Comparison of ENCODE assay signal across 10 mouse cellular contexts in genomic region chr17:74265636-74266035, GRCm38 (mm10). TPM values are rescaled to one million over a fixed set of nuclear protein-coding genes. Genes with fewer than 3 reads are reported as not detected.
A peak's percentile ranks its signal among the peaks of the same experiment; 100 is the strongest.
DNase-seq lines count a peak whose midpoint lies in the region; ATAC-seq and TF ChIP-seq lines count a peak whose summit lies in the region.
"Had no signal": no experiment of that assay in that cellular context is flagged by ENCODE, and none has a peak within 500 bp of the region (broad histone marks: within the 10 kb centered on the region; RNA-seq: fewer than 3 reads in every experiment).

No protein-coding gene starts in this region.

- TF ChIP-seq CTCF in heart, adult 2 months (IDR thresholded peaks at IDR 0.05) = no peak
- no peak for TF ChIP-seq CTCF in liver, postnatal 0 days (IDR thresholded peaks at IDR 0.05; ENCODE audit: low read depth)

- H3K9me3 ChIP-seq in heart, embryonic 14.5 days (ENCODE audit: control insufficient read depth, low read length) = no peaks in the 10 kb centered on the region
- peaks cover 5% of the 10 kb centered on the region for H3K9me3 ChIP-seq in liver, embryonic 11.5 days (ENCODE audit: control insufficient read depth, low read length)
- 0 out of 2 replicates have a peak, but pooled peaks cover 5% of the 10 kb centered on the region for H3K9me3 ChIP-seq in liver, postnatal 0 days (ENCODE audit: low read length)
- H3K9me3 ChIP-seq in intestine, embryonic 15.5 days = no peaks in the 10 kb centered on the region
- no peaks in the 10 kb centered on the region for H3K9me3 ChIP-seq in midbrain, embryonic 13.5 days
- H3K9me3 ChIP-seq: lung, embryonic 15.5 days had no signal

- H3K4me2 ChIP-seq in heart, embryonic 14.5 days (ENCODE audit: low read length) = peak overlapping the region; percentile 36; the same call in 1 of the 2 replicates
- H3K4me2 ChIP-seq in liver, embryonic 11.5 days = no peak overlapping the region
- no peak overlapping the region for H3K4me2 ChIP-seq in liver, postnatal 0 days (ENCODE audit: low read depth, low read length)
- H3K4me2 ChIP-seq in intestine, embryonic 15.5 days (replicated peaks) = no peak overlapping the region
- no peak overlapping the region for H3K4me2 ChIP-seq in midbrain, embryonic 13.5 days (replicated peaks)
- H3K4me2 ChIP-seq: lung, embryonic 15.5 days had no signal

- no peak for ATAC-seq in heart, embryonic 14.5 days (ENCODE audit: insufficient number of reproducible peaks, insufficient read depth, low FRiP score, low read depth)
- no peak for ATAC-seq in liver, embryonic 11.5 days (replicated peaks; ENCODE audit: low FRiP score)
- ATAC-seq in liver, postnatal 0 days = no peak
- ATAC-seq in intestine, embryonic 15.5 days = no peak
- ATAC-seq in midbrain, embryonic 13.5 days = no peak

- TF ChIP-seq EP300 in heart, adult 2 months (IDR thresholded peaks at IDR 0.05; ENCODE audit: insufficient read depth, low read depth, low read length) = no peak
- no peak for TF ChIP-seq EP300 in liver, postnatal 0 days (IDR thresholded peaks at IDR 0.05; ENCODE audit: low read depth)

- no peak for TF ChIP-seq POLR2A in heart, adult 2 months (IDR thresholded peaks at IDR 0.05; ENCODE audit: insufficient read depth, low read depth, low read length)

- H3K4me3 ChIP-seq in heart, embryonic 14.5 days (ENCODE audit: control insufficient read depth in 1 of 2, insufficient read depth in 1 of 2, low read depth in 1 of 2, low read length in 2 of 2) = no peak overlapping the region
- H3K4me3 ChIP-seq in heart, adult 2 months = no peak overlapping the region
- H3K4me3 ChIP-seq in liver, embryonic 11.5 days (ENCODE audit: low read depth, low read length) = no peak overlapping the region
- no peak overlapping the region for H3K4me3 ChIP-seq in liver, postnatal 0 days (ENCODE audit: low read depth, low read length)
- no peak overlapping the region for H3K4me3 ChIP-seq in intestine, embryonic 15.5 days (replicated peaks)
- H3K4me3 ChIP-seq in midbrain, embryonic 13.5 days (replicated peaks) = no peak overlapping the region
- H3K4me3 ChIP-seq: lung, embryonic 15.5 days had no signal

- peaks cover 8 to 31% of the 10 kb centered on the region in 2 experiments for H3K4me1 ChIP-seq in heart, embryonic 14.5 days (ENCODE audit: control insufficient read depth in 2 of 2, insufficient read depth in 2 of 2, low read length in 2 of 2)
- H3K4me1 ChIP-seq in heart, adult 2 months (ENCODE audit: control insufficient read depth, insufficient read depth, low read length) = peaks cover 13% of the 10 kb centered on the region
- H3K4me1 ChIP-seq in liver, embryonic 11.5 days (replicated peaks; ENCODE audit: control insufficient read depth, insufficient read depth, low read length) = peaks cover 32% of the 10 kb centered on the region
- peaks cover 42% of the 10 kb centered on the region for H3K4me1 ChIP-seq in liver, postnatal 0 days (ENCODE audit: insufficient read depth)
- peaks cover 17% of the 10 kb centered on the region for H3K4me1 ChIP-seq in intestine, embryonic 15.5 days (replicated peaks)
- peaks cover 36% of the 10 kb centered on the region for H3K4me1 ChIP-seq in midbrain, embryonic 13.5 days (replicated peaks)

- no peak for DNase-seq in heart, adult 2 months
- no peak for DNase-seq in liver, embryonic 11.5 days (ENCODE audit: low spot score)
- no peak for DNase-seq in liver, postnatal 0 days
- DNase-seq in left cerebral cortex, adult 18-20 months (ENCODE audit: low spot score in 2 of 2) = no peak
- DNase-seq: adrenal gland, postnatal 10 days; kidney, postnatal 14 days had no signal

- peak overlapping the region in 1 of 2 experiments; percentile 70; a peak in 1 of 4 replicates for H3K27ac ChIP-seq in heart, embryonic 14.5 days (replicated peaks in 1 of 2; ENCODE audit: control insufficient read depth in 1 of 2, insufficient read depth in 1 of 2, low read depth in 2 of 2, low read length in 2 of 2)
- no peak overlapping the region for H3K27ac ChIP-seq in heart, adult 2 months
- 0 out of 2 replicates have a peak overlapping the region, but pooled peaks have one; percentile 11 for H3K27ac ChIP-seq in liver, embryonic 11.5 days (ENCODE audit: low read depth, low read length)
- no peak overlapping the region; the same call in 1 of the 2 replicates for H3K27ac ChIP-seq in liver, postnatal 0 days (ENCODE audit: low read depth)
- 0 out of 2 replicates have a peak overlapping the region, but pooled peaks have one; percentile 54 for H3K27ac ChIP-seq in intestine, embryonic 15.5 days
- peak overlapping the region; percentile 69 for H3K27ac ChIP-seq in midbrain, embryonic 13.5 days

- peak overlapping the region; percentile 53 for H3K9ac ChIP-seq in heart, embryonic 14.5 days (ENCODE audit: low read length)
- H3K9ac ChIP-seq in heart, adult 2 months (ENCODE audit: low read depth, low read length) = no peak overlapping the region
- H3K9ac ChIP-seq in liver, embryonic 11.5 days (ENCODE audit: low read depth, low read length) = no peak overlapping the region
- no peak overlapping the region; the same call in 1 of the 2 replicates for H3K9ac ChIP-seq in liver, postnatal 0 days (replicated peaks)
- H3K9ac ChIP-seq in intestine, embryonic 15.5 days = no peak overlapping the region
- H3K9ac ChIP-seq in midbrain, embryonic 13.5 days (replicated peaks) = no peak overlapping the region
- H3K9ac ChIP-seq: lung, embryonic 15.5 days had no signal

- WGBS in heart, embryonic 14.5 days = 56% methylated on average over 1 of the region's 1 CpGs
- WGBS in heart, adult 2 months = 51% methylated on average over 1 of the region's 1 CpGs
- 65% methylated on average over 1 of the region's 1 CpGs for WGBS in liver, embryonic 11.5 days
- 30% methylated on average over 1 of the region's 1 CpGs for WGBS in liver, postnatal 0 days (ENCODE audit: insufficient replicate concordance)
- 26% methylated on average over 1 of the region's 1 CpGs for WGBS in intestine, embryonic 15.5 days
- WGBS in midbrain, embryonic 13.5 days = 47% methylated on average over 1 of the region's 1 CpGs

- intact Hi-C loops in heart, adult 2 months (cut with DNase I) = no loop called here

- H3K27me3 ChIP-seq in heart, embryonic 14.5 days (ENCODE audit: control insufficient read depth, insufficient read depth, low read length) = no peaks in the 10 kb centered on the region
- no peaks in the 10 kb centered on the region for H3K27me3 ChIP-seq in heart, adult 2 months (ENCODE audit: control insufficient read depth, insufficient read depth, low read length)
- H3K27me3 ChIP-seq in liver, embryonic 11.5 days (replicated peaks; ENCODE audit: control insufficient read depth, insufficient read depth, low read length) = no peaks in the 10 kb centered on the region
- no peaks in the 10 kb centered on the region for H3K27me3 ChIP-seq in liver, postnatal 0 days (ENCODE audit: insufficient read depth, low read length)
- H3K27me3 ChIP-seq in intestine, embryonic 15.5 days (replicated peaks) = no peaks in the 10 kb centered on the region
- H3K27me3 ChIP-seq in midbrain, embryonic 13.5 days = no peaks in the 10 kb centered on the region
- H3K27me3 ChIP-seq: lung, embryonic 15.5 days had no signal

- H3K79me2 ChIP-seq in heart, adult 2 months (replicated peaks; ENCODE audit: control insufficient read depth, insufficient read depth, low read length) = peaks cover 5% of the 10 kb centered on the region; the same call in 1 of the 2 replicates

- H3K36me3 ChIP-seq in heart, embryonic 14.5 days (ENCODE audit: control insufficient read depth, insufficient read depth, low read length) = no peaks in the 10 kb centered on the region
- peaks cover 9% of the 10 kb centered on the region for H3K36me3 ChIP-seq in heart, adult 2 months (ENCODE audit: control insufficient read depth, insufficient read depth, low read length)
- H3K36me3 ChIP-seq in liver, embryonic 11.5 days (ENCODE audit: control insufficient read depth, insufficient read depth, low read length) = peaks cover 5% of the 10 kb centered on the region; the same call in 1 of the 2 replicates
- H3K36me3 ChIP-seq in liver, postnatal 0 days (replicated peaks; ENCODE audit: insufficient read depth, low read length) = peaks cover 3% of the 10 kb centered on the region; the same call in 1 of the 2 replicates
- no peaks in the 10 kb centered on the region for H3K36me3 ChIP-seq in intestine, embryonic 15.5 days
- H3K36me3 ChIP-seq in midbrain, embryonic 13.5 days = 0 out of 2 replicates have a peak, but pooled peaks cover 2% of the 10 kb centered on the region
- H3K36me3 ChIP-seq: lung, embryonic 15.5 days had no signal

RNA-seq across cellular contexts. Expression of gene Memo1, which starts 29.7 kb away (rescaled TPM):
- polyA plus RNA-seq in heart, embryonic 14.5 days (2014; fragmentation: Nextera tagmentation; extraction: Ambion mirVana) = 77.4 and 80.7 TPM in 2 replicates
- 10 to 100 TPM; 56.7 to 66.7 TPM for total RNA-seq in heart, adult 2 months (2021)
- 70.8 and 77.6 TPM in 2 replicates for polyA plus RNA-seq in heart, adult 2 months (2012; rRNA removed)
- polyA plus RNA-seq in liver, embryonic 11.5 days (2014; fragmentation: Nextera tagmentation; extraction: Ambion mirVana) = 127 and 139 TPM in 2 replicates
- polyA plus RNA-seq in liver, postnatal 0 days (2015; fragmentation: Nextera tagmentation; extraction: Ambion mirVana) = 66.5 and 67.9 TPM in 2 replicates
- 73.1 and 75.9 TPM in 2 replicates for polyA plus RNA-seq in intestine, embryonic 15.5 days (2015; fragmentation: Nextera tagmentation; extraction: Ambion mirVana)
- 66.3 and 66.7 TPM in 2 replicates for polyA plus RNA-seq in midbrain, embryonic 13.5 days (2015; fragmentation: Nextera tagmentation; extraction: Ambion mirVana)
- 10 to 100 TPM; 40.7 to 41.0 TPM for total RNA-seq in left cerebral cortex, adult 18-20 months (2021)

RNA-seq across cellular contexts. Expression of gene Dpy30, which starts 58.1 kb away (rescaled TPM):
- 188 and 189 TPM in 2 replicates for polyA plus RNA-seq in heart, embryonic 14.5 days (2014; fragmentation: Nextera tagmentation; extraction: Ambion mirVana)
- 10 to 100 TPM; 39.5 to 47.3 TPM for total RNA-seq in heart, adult 2 months (2021)
- 34.6 and 47.3 TPM in 2 replicates for polyA plus RNA-seq in heart, adult 2 months (2012; rRNA removed)
- 264 and 272 TPM in 2 replicates for polyA plus RNA-seq in liver, embryonic 11.5 days (2014; fragmentation: Nextera tagmentation; extraction: Ambion mirVana)
- 95.1 and 96.3 TPM in 2 replicates for polyA plus RNA-seq in liver, postnatal 0 days (2015; fragmentation: Nextera tagmentation; extraction: Ambion mirVana)
- polyA plus RNA-seq in intestine, embryonic 15.5 days (2015; fragmentation: Nextera tagmentation; extraction: Ambion mirVana) = 257 and 282 TPM in 2 replicates
- 213 and 220 TPM in 2 replicates for polyA plus RNA-seq in midbrain, embryonic 13.5 days (2015; fragmentation: Nextera tagmentation; extraction: Ambion mirVana)
- total RNA-seq in left cerebral cortex, adult 18-20 months (2021) = 10 to 100 TPM; 51.2 to 51.7 TPM

Comparison
In these comparisons a context has a peak if more than half of its experiments do, and no peak if none do; other contexts are left out.
1. H3K27ac ChIP-seq: peak in liver, embryonic 11.5 days (single experiment), intestine, embryonic 15.5 days (single experiment) and midbrain, embryonic 13.5 days (single experiment); none in heart, adult 2 months (single experiment) and liver, postnatal 0 days (single experiment).